Mouse (Mus musculus) urinary bladder, postnatal 25 days (tissue): Measurements from ENCODE around the gene Aasdh.

ENCODE experiments used
- DNase-seq: peaks from one replicate; pipeline ENCODE4 v3.0.0; 2022; ENCODE audit warnings: low spot score

Aasdh gene

GRCm38 (mm10) chr5:76841859-76842258, 63.5 kb downstream of the Aasdh start:
- DNase-seq, result no peak

- DNase-seq, result no peak
Observed at GRCm38 (mm10) chr5:76839786-76840185, 65.5 kb downstream of the Aasdh start.

GRCm38 (mm10) chr5:76837018-76837417, 68.3 kb downstream of the Aasdh start:
- DNase-seq, result no peak

GRCm38 (mm10) chr5:76832529-76833210, 72.6 kb downstream of the Aasdh start:
- DNase-seq, result no peak

- no peak for DNase-seq
Observed at GRCm38 (mm10) chr5:76828527-76829240, 76.6 kb downstream of the Aasdh start.
